Mouse (Mus musculus) spleen, adult 2 months (tissue): ENCODE measurements around the gene Olfr429.

Experiments used
- CTCF ChIP-seq: fragments of 200-500 bp; IDR thresholded peaks from 2 replicates; pipeline ENCODE4 v1.5.1; 2011; ENCODE audit warnings: mild to moderate bottlenecking, inconsistent platforms; ENCODE audit not compliant: insufficient read depth, insufficient read length, insufficient replicate concordance; ENCODE audit errors: extremely low read depth
- POLR2A ChIP-seq: fragments of 200-500 bp; IDR thresholded peaks from 2 replicates; pipeline ENCODE4 v1.6.1; 2011; ENCODE audit warnings: low read depth, low read length, inconsistent platforms

DNA sequence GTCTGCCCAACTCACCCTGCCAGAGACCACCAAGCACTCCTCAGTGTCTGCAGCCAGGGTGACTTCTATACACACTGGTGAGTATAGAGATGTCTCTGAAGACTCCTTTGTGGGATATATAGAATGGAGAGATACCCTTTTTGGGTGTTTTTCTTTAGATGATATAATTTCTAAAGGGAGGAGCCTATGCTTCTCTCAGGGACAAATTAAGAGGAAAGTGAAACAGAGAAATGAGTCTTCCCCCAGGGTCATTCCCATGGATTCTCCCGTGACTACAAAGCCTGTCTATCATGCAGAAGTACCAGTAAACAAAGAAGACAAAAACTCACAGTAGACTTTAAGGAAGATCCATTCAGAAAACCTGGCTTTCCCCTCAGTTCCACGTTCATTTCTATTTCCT lies 36.9 kb downstream of the Olfr429 start, which contains the start of gene Olfr231:
- TF ChIP-seq CTCF (no peak), POLR2A (no peak)
